Mouse (Mus musculus) heart, embryonic 16.5 days (tissue): Measurements from ENCODE around the gene Dgkg. TPM values are rescaled to one million over a fixed set of nuclear protein-coding genes. Genes with fewer than 3 reads are reported as not detected.
A peak's percentile ranks its signal among the peaks of the same experiment; 100 is the strongest.

ENCODE experiments used
- ATAC-seq: fragments of 200-750 bp; cut with Nextera tagmentation; replicated peaks from 2 replicates; pipeline ENCODE4 v1.8.0; 2017; ENCODE audit warnings: moderate number of reproducible peaks; ENCODE audit not compliant: insufficient read depth, low FRiP score; ENCODE audit errors: extremely low read depth
- H3K27ac ChIP-seq: fragments of 300-500 bp; sonication (generic); 2 replicates; pipeline ENCODE4 v1.5.1; 2014; ENCODE audit warnings: mild to moderate bottlenecking, low read length, control low read depth, moderate library complexity
- H3K27me3 ChIP-seq: fragments of 300-500 bp; sonication (generic); 2 replicates; pipeline ENCODE4 v1.6.1; 2014; ENCODE audit warnings: low read length, mixed read lengths; ENCODE audit not compliant: control insufficient read depth, insufficient read depth
- H3K36me3 ChIP-seq: fragments of 300-500 bp; sonication (generic); 2 replicates; pipeline ENCODE4 v1.6.1; 2014; ENCODE audit not compliant: control insufficient read depth, insufficient read depth
- H3K4me1 ChIP-seq: fragments of 300-500 bp; sonication (generic); 2 replicates; pipeline ENCODE4 v1.6.1; 2014; ENCODE audit warnings: low read length, mixed read lengths; ENCODE audit not compliant: control insufficient read depth, insufficient read depth
- H3K4me2 ChIP-seq: fragments of 300-500 bp; sonication (generic); 2 replicates; pipeline ENCODE4 v1.6.1; 2014; ENCODE audit warnings: low read depth, mild to moderate bottlenecking, control low read depth, low read length
- H3K4me3 ChIP-seq: fragments of 300-500 bp; sonication (generic); 2 replicates; pipeline ENCODE4 v1.5.1; 2014; ENCODE audit warnings: mild to moderate bottlenecking, control low read depth, low read length
- H3K9ac ChIP-seq: fragments of 300-500 bp; sonication (generic); 2 replicates; pipeline ENCODE4 v1.6.1; 2014; ENCODE audit warnings: low read length, control low read depth
- H3K9me3 ChIP-seq: fragments of 300-500 bp; sonication (generic); replicated peaks from 2 replicates; pipeline ENCODE4 v1.6.1; 2016; ENCODE audit warnings: low read length; ENCODE audit not compliant: control insufficient read depth
- WGBS: fragments of 180-500 bp; shearing (Covaris S2); extraction: QIAGEN DNeasy Blood & Tissue Kit; methylation state at CpG from one replicate; pipeline ENCODE4 v1.1.7; 2014; 5-methylcytosine and 5-hydroxymethylcytosine counted together
- polyA plus RNA-seq: library from polyadenylated mRNA; unstranded; fragments of >200 nt; fragmentation: Nextera tagmentation; extraction: Ambion mirVana; gene quantifications from 2 replicates; pipeline ENCODE4 v1.2.1, GENCODE M21; 2015

Gene Dgkg
- polyA plus RNA-seq, 1 experiment from 2014 or later: 1.4 TPM

DNA sequence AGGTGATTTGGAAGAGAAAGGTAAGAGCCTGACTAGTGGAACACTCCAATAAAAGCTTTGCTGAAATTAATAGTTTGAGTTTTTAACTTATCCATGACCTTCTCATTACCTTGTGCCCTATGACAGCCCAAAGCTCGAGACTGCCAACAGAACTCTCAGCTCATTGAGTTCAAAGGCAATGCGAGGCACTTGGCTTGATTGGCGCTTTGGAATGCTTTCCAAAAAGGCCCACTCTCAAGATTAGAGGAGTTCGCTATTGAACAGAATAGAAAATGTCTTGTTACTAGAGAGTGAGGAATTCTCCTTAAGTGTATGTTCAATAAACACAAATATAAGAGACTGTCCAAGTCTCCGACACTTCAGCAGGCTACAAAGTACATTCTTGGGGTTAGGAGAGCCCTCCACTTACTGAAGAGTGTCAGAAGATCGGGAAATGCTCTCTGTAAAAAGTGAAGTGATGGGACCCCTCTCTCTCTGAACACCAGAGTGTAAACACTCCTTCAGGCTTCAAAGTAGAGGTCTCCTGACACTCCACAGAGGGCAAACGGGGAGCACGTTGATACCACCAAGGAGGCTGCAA lies 120.3 kb downstream of the Dgkg start:
- Histone ChIP-seq H3K4me1 (peaks cover 23% of the 10 kb centered on the region), H3K4me3 (no peak overlapping the region), H3K4me2 (no peak overlapping the region), H3K27ac (no peak overlapping the region; the same call in 1 of the 2 replicates), H3K36me3 (no peaks in the 10 kb centered on the region), H3K27me3 (no peaks in the 10 kb centered on the region), H3K9me3 (no peaks in the 10 kb centered on the region), H3K9ac (no peak overlapping the region)
- ATAC-seq: no peak
- WGBS: 43% methylated on average over 8 of the region's 8 CpGs

GRCm38 (mm10) chr16:22533087-22533486 lies 123.9 kb downstream of the Dgkg start:
- H3K9me3 ChIP-seq: no peaks in the 10 kb centered on the region
- WGBS: 78% methylated on average over 3 of the region's 3 CpGs
- no peaks in the 10 kb centered on the region for H3K27me3 ChIP-seq
- no peak overlapping the region for H3K27ac ChIP-seq
- ATAC-seq: no peak
- no peak overlapping the region for H3K4me3 ChIP-seq
- H3K4me1 ChIP-seq: peaks cover 27% of the 10 kb centered on the region
- H3K36me3 ChIP-seq: no peaks in the 10 kb centered on the region
- no peak overlapping the region for H3K9ac ChIP-seq
- no peak overlapping the region for H3K4me2 ChIP-seq

- H3K4me3 ChIP-seq: no peak overlapping the region
- ATAC-seq: no peak
- H3K36me3 ChIP-seq: no peaks in the 10 kb centered on the region
- no peak overlapping the region for H3K27ac ChIP-seq
- H3K4me1 ChIP-seq: peaks cover 33% of the 10 kb centered on the region
- H3K9me3 ChIP-seq: no peaks in the 10 kb centered on the region
- WGBS: 63% methylated on average over 6 of the region's 6 CpGs
- H3K4me2 ChIP-seq: no peak overlapping the region
- no peak overlapping the region for H3K9ac ChIP-seq
- H3K27me3 ChIP-seq: no peaks in the 10 kb centered on the region
These were observed 125.2 kb downstream of the Dgkg start for GRCm38 (mm10) chr16:22531834-22532233.

GRCm38 (mm10) chr16:22531041-22531440 lies 126.0 kb downstream of the Dgkg start:
- H3K4me2 ChIP-seq: no peak overlapping the region
- no peak overlapping the region for H3K9ac ChIP-seq
- WGBS: 63% methylated on average over 9 of the region's 9 CpGs
- no peak overlapping the region for H3K4me3 ChIP-seq
- no peaks in the 10 kb centered on the region for H3K36me3 ChIP-seq
- ATAC-seq: no peak
- H3K27ac ChIP-seq: no peak overlapping the region
- H3K4me1 ChIP-seq: peaks cover 31% of the 10 kb centered on the region
- H3K27me3 ChIP-seq: no peaks in the 10 kb centered on the region
- no peaks in the 10 kb centered on the region for H3K9me3 ChIP-seq

- ATAC-seq: peak; percentile 73
- no peak overlapping the region for H3K4me3 ChIP-seq
- 0 out of 2 replicates have a peak overlapping the region, but pooled peaks have one; percentile 5 for H3K4me2 ChIP-seq
- peaks cover 34% of the 10 kb centered on the region for H3K4me1 ChIP-seq
- 0 out of 2 replicates have a peak, but pooled peaks cover 2% of the 10 kb centered on the region for H3K9me3 ChIP-seq
- WGBS: 35% methylated on average over 5 of the region's 5 CpGs
- H3K36me3 ChIP-seq: no peaks in the 10 kb centered on the region
- peak overlapping the region; percentile 83 for H3K27ac ChIP-seq
- no peaks in the 10 kb centered on the region for H3K27me3 ChIP-seq
- no peak overlapping the region for H3K9ac ChIP-seq
These were observed 129.5 kb downstream of the Dgkg start for GRCm38 (mm10) chr16:22527499-22527939.

- peak; percentile 53 for ATAC-seq
These were observed 130.6 kb downstream of the Dgkg start for GRCm38 (mm10) chr16:22526386-22526785.

GRCm38 (mm10) chr16:22517431-22518384 lies 139.3 kb downstream of the Dgkg start:
- WGBS: 19% methylated on average over 20 of the region's 20 CpGs
- H3K4me1 ChIP-seq: peaks cover 14% of the 10 kb centered on the region
- H3K27ac ChIP-seq: peak overlapping the region; percentile 43
- no peaks in the 10 kb centered on the region for H3K27me3 ChIP-seq
- H3K9ac ChIP-seq: peak overlapping the region; percentile 34
- no peaks in the 10 kb centered on the region for H3K36me3 ChIP-seq
- 0 out of 2 replicates have a peak overlapping the region, but pooled peaks have one; percentile 6 for H3K4me2 ChIP-seq
- ATAC-seq: peak; percentile 84
- H3K4me3 ChIP-seq: no peak overlapping the region
- H3K9me3 ChIP-seq: no peaks in the 10 kb centered on the region

More at GRCm38 (mm10) chr16:22526386-22526785, 130.6 kb downstream of the Dgkg start:
- 61% methylated on average over 4 of the region's 4 CpGs for WGBS
- Histone ChIP-seq H3K4me2 (no peak overlapping the region), H3K36me3 (no peaks in the 10 kb centered on the region), H3K27ac (peak overlapping the region; percentile 83), H3K27me3 (no peaks in the 10 kb centered on the region), H3K9ac (no peak overlapping the region), H3K9me3 (0 out of 2 replicates have a peak, but pooled peaks cover 2% of the 10 kb centered on the region), H3K4me3 (no peak overlapping the region), H3K4me1 (peaks cover 30% of the 10 kb centered on the region)

- Histone ChIP-seq H3K9ac (no peak overlapping the region), H3K4me2 (no peak overlapping the region), H3K9me3 (no peaks in the 10 kb centered on the region), H3K27me3 (no peaks in the 10 kb centered on the region), H3K4me3 (no peak overlapping the region), H3K36me3 (no peaks in the 10 kb centered on the region), H3K4me1 (peaks cover 14% of the 10 kb centered on the region), H3K27ac (no peak overlapping the region)
- ATAC-seq: no peak
- WGBS: 54% methylated on average over 5 of the region's 5 CpGs
These were observed 141.5 kb downstream of the Dgkg start for GRCm38 (mm10) chr16:22515476-22515875.
